Mouse (Mus musculus) spleen, adult 2 months (tissue): Measurements from ENCODE around the gene Ucn2.

Experiments used
- CTCF ChIP-seq: fragments of 200-500 bp; IDR thresholded peaks from 2 replicates; pipeline ENCODE4 v1.5.1; 2011; ENCODE audit warnings: mild to moderate bottlenecking, inconsistent platforms; ENCODE audit not compliant: insufficient read depth, insufficient read length, insufficient replicate concordance; ENCODE audit errors: extremely low read depth
- POLR2A ChIP-seq: fragments of 200-500 bp; IDR thresholded peaks from 2 replicates; pipeline ENCODE4 v1.6.1; 2011; ENCODE audit warnings: low read depth, low read length, inconsistent platforms

DNA sequence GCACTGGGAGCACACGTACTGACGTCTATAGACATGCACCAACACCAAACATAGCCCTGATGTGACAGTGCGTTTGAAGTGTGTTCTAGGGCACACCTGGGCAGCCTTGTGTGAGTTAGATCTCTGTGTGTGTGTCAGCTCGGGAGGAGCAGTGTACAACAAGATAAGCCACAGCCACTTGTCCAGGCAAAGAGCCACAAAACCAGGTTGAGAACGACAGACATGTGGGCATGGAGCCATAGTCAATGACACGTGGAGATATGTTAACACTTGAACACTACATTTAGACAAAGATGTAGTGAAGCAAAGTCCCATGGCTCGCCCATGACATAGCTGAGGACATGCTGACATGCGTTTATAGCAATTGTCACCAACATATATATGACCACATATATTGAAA is 15.2 kb upstream of the Ucn2 start:
- TF ChIP-seq CTCF (no peak), POLR2A (no peak)
